Mouse (Mus musculus) activated CD4-positive, CD25-positive, alpha-beta regulatory T cell, adult 4 months (primary cell): Measurements from ENCODE around the gene Copb1. TPM values are rescaled to one million over a fixed set of nuclear protein-coding genes. Genes with fewer than 3 reads are reported as not detected.

Source experiments
- ATAC-seq: one replicate; pipeline ENCODE4 v1.8.0; 2017
- polyA plus RNA-seq, 2 experiments: library from polyadenylated mRNA; unstranded; fragments of 100-300 nt; shearing (Covaris generic); gene quantifications; one replicate each; pipeline ENCODE4 v1.2.1; 2017

Copb1 gene
- 100 to 1,000 TPM; 114 to 121 TPM for polyA plus RNA-seq

DNA sequence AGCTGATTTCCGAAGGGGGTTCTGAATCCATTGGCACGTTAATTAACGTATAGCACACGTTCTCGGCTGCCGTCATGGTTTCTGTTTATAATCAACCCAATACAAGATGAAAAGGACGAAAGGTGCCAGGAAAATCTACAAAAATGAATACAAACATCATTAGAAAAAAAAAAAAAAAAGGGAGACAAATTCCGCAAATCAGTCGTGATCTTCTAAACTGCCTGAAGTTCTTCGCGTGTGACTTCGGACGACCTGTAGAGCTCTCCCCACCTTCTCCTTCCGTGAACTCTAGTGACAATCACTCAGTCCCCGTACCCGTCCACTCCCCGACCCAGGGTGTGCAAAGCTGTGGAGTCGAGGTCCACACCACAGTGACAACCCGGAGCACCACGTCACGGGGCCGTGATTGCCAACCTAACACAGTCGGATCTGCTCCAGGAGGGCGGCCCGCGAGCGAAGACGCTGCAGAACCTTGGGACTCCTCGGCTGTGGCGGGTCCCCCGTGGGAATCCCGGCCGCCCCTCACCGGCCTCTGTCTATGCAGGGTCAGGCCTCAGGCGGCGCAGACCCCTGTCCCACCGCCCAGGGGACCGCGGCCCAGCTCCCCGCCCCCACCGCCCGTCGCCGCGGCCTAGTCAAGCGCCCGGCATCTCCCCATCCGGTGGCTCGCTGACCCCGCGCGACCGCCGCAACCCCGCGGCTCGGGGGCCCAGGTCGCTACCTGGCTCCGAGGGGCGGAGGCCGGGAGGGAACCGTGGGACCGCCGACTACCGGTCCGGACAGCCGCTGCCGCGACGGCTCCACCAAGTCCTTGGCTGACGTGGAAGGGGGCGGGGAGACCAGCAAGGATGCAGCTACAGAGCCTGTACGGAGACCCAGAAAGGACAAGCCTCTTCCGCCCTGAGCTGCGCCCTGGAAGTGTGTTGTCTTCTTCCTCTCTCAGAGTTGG is at the start of gene Copb1:
Gene Copb1 (minus strand): TSS at position 827 of the 949 bp plus-strand sequence.
- ATAC-seq: peak; percentile 97

DNA sequence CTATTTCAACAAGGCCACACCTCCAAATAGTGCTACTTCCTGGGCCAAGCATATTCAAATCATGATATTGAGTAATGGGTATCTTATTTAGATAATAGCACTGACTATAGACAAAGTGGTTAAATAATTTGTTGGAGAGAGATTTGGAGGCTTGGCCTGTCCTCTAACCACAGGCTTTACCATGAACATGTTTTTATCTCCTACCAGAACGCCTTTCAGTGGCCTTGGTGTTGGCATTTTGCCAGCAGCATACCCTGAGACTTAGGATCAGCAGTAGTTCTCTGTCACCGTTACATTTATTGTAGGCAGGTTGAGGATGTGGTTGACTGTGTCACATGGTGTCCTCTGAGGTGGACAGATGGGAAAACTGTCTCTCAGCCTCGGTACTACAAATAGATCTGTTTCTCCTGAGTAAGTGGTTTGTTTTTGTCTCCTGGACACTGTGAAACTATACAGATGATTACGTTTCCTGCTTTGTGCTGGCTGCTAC is 46.8 kb upstream of the Copb1 start:
- peak; percentile 86 for ATAC-seq

DNA sequence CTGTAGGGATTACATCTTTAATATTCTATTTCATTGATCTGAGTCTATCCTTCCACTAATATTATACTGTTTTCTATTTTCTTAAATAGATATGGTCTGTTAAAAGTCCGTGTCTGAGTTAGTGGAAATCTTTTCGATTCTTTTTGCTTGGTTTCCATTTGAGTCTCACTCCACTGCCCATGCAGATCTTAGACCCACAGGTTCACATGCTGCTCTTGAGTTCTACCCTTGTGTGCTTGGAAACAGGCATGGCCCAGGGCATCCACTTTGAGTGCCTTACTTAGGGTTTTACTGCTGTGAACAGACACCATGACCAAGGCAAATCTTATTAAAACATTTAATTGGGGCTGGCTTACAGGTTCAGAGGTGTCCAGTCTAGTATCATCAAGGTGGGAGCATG is 46.3 kb upstream of the Copb1 start:
- no peak for ATAC-seq

DNA sequence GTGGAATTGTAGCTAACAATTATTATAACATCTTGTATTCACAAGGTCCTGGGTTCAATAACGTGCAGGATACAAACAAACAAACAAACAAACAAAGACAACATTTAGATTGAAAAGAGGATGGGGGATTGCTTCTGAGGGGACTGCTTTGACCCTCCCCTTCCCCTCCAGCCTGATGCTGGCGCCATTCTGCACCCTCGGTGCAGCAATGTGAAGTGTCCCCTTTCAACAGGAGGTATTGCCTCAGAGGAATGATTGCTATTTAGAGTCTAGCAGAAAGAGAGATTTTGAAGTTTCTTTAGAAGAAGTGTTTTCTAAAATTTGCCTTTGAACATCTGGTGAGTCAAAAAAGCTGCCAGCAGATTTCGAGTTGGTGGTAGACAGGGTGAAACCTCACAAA is 44.7 kb upstream of the Copb1 start:
- ATAC-seq: no peak

DNA sequence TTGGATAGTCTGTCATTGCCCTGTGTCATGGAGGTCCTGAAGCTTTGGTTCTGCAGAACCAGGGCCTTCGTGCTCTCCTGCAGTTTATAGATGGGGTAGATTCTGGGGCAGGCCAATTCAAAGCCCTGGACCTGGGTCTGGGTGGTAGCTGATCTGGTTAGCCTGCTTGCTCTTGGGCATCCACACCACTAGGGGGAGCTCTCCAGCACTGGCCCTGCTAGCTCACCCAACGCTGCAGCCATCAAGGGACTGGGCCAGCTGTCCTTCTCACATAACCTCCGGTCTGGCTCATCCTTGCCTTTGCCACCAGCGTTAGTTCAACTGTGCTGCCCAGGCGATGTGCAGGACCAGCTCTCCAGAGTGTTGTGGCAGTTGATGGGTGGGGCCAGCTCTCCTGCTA is 40.2 kb upstream of the Copb1 start:
- no peak for ATAC-seq

DNA sequence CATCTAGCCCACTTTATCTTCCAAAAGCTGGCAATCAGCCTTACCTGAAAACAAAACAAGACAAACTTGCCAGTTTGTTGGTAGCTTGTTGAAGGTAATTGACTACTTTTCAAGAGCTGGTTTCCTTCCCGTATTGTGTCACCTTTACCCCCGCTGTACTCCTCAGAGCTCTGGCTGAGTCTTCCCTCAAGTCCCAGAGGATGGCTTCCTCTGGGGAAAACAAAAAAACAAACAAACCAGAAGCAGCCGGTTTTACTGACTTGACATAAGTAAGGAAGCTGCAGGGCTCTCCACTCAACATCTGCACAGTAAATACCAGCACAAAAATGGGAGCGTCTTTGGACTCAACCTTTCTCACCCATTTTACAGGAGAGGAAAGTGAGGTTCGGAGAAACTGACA is 39.4 kb upstream of the Copb1 start:
- no peak for ATAC-seq

DNA sequence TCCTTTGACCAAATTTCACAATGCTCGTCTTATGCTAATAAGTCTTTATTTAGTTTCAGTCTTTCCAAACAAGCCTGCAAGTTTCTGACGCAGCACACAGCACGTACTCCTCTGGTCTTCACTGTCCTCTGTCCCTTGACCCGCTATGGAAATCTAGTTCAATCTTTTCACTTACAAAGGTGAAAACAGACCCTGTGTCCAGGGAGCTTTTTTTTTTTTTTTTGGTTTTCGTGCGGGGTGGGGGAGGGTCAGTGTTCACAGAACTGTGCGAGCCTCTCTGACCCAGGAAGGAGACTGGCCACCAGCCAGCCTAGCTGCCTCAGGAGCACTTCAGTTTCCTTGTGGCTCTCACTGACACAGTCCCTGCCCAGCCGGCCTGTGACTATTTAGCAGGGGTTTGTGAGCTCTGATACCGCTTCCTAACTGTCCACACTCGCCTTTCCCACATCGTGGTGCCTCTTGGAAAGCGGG is 38.0 kb upstream of the Copb1 start:
- no peak for ATAC-seq

DNA sequence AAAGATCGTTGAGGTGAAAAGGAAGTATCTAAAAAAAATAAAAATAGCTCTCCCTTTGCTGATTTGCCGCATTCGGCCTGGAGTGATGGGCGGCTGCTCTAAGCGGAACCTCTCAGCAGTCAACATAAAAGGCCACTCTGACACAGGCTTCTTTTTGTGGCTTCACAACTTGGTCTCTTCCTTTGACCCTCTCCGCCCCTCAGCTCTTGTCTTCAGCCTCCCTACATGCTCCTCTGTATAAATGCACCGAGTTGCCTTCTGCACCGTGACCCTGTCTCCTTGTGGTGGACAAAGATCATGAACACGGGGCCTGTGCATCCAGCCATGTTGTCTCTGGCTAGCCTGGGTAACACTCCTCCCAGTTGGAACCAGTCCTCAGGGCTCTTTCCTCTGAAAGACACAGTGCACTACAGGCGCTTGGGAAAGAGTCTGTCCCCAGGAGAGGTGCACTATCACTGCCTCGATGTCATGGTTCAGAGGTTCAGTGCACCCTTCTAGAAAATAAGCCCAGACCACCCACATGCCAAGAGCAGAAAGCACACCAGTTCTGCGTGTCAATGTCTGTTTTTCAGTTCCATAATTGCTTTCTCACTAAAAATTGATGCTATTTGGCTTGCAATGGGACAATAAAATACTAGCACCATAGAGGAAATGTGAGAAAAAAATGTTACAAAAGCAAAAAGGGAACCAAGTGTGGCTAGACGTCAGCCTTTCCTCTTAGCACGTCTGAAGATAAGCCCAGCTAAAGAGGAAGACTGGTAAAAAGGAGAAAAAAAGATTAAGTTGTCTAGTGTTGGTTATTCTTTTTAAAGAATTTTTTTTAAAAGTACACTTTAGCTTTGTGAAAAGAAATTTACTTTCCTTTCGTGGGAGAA is 37.2 kb upstream of the Copb1 start:
- peak; percentile 47 for ATAC-seq

DNA sequence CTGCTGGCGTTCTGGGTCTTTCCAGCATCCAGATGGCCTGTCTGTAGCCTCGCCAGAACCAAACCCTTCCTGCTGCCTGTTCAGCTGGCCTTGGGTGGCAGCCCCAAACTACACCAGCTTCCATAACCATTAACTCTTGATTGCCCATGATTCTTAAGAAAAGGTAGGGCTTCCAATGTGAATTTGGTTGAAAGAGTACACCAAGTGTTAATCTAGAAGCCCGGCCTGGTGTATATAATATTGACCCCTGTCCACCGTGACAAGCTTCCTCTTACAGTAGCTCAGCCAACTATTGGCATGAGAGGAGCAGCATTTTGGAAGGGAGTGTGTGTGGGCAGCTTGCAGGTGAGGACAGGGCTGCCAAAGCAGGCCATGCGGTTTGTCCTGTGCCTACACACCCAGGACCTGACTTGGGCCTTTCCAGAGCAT is 35.6 kb upstream of the Copb1 start:
- ATAC-seq: no peak

DNA sequence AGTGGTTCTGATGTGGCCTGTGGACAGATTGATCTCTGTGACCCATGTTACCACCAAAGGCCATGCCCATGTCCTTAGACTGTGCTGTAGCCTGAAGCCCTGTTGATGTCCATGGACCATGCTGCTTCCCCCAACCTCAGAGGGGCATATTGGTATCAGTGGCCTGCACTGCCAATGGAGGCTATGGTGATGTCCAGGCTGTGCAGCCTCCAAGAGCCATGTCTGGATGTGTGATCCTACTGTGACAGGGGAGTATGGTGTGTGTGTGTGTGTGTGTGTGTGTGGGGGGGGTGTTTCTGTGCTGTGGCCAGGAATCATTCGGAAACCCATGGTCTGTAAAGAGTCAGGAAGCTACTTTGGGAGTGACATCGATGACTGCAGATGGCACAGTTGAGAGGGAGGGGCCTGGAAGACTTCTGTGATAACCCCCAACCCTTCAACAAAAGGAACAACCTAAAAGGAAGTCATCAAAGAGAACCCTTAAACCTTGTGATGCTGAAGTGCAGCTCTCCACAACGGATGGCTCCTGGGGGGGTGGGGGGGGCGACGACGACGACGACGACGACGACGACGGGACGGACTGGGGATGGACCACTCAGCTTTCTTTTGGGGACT is 29.9 kb upstream of the Copb1 start:
- no peak for ATAC-seq

DNA sequence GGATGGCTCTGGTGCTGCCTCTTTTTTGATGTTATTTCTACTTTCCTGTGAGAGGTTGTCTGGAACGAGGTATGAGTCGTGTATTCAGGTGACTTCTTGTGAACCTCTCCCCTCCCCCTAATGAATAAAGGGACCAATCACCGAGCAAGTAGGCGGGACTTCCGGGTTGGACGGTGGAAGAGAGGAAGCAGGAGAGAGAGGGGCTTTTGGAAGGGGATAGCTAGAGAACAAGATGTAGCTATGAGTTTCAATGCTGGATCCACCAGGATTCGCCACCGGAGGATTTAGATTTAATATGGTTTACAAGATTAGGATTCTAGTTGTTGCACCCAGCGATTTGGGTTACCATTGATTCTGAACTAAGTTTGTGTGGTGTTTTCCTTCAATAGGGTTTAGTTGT is 28.5 kb upstream of the Copb1 start:
- no peak for ATAC-seq

DNA sequence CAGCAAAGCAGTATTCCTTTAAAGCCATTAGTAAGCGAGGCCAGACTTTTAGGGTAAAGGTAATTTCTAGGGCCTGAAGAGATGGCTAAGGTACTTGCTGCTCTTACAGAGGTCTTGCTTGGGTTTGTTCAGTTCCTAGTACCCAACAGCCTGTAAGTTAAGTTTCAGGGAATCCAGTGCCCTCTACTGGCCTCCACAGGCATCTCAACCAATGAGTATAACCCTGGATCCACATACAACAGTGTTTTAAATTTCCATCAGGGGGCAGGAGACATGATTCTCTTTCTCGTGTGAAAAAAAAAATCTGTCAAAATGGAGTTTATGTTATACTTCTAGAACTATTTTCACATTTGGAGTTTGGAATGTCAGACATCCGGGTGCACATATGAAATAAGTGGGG is 27.2 kb upstream of the Copb1 start:
- ATAC-seq: peak; percentile 91

DNA sequence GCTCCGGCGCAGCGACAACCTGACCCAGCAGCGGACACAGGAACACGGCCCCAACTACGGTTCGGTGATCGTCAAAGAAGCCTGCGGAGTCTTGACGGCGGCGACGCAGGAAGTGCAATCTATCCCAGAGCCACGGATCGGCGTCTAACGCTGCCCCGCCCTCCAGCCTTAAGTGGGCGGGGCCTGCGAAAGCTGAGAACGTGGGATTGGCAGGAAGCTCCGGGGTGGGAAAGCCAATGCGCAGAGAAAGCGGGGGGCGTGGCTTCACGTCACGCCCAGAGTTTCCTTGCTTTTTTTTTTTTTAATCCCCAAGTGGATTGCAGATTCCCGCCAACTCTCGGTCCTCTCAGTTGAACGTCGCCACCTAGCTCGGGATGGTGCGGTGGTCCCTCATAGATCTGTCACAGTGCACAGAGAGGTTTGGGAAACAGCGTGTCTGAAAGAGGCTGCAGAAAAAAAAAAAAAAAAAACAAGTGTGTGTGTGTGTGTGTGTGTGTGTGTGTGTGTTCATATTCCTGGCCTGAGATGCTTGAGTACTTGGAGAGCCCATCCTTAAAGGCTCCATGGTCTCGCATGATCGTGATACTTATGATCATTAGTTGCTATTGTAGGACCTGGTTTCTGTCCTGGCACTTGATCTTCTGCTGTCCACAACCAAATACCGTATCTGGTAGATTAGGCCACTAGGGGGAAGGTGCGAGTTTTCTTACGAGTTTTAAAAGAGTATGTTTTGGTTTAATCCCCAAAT is 21.7 kb upstream of the Copb1 start, which contains the start of gene Psma1:
Gene Psma1 (minus strand): TSS at position 114 of the 748 bp plus-strand sequence.
- ATAC-seq: peak; percentile 82

DNA sequence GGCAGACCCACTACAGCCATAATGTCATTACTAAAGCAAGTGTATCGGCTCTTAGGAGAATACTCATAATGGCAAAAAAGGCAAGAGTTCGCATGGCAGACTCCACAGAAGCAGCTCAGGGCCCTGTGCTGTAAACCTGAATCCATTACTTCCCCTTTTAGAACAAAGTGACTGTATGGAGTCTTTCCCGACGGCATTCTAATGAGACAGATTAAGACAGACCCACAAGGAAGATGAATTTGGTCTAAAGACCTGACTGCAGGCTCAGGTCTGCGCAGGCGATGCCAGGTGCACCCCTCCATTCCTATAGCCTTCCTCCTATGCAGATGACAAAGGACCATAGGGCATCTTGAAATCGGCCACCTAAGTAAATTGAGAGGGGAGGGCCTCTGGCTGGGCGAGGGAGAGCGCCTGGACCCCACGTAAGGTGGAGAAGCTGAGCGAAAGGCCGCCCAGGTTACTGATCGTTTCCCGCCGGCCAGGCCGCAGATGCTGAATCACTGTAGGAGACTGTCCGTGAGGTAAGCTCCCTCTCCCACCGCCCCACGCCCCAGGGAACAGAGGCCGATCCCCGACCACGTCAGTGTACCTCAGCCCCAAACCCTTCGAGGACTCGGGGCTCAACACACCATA is 21.0 kb upstream of the Copb1 start:
- peak; percentile 42 for ATAC-seq

DNA sequence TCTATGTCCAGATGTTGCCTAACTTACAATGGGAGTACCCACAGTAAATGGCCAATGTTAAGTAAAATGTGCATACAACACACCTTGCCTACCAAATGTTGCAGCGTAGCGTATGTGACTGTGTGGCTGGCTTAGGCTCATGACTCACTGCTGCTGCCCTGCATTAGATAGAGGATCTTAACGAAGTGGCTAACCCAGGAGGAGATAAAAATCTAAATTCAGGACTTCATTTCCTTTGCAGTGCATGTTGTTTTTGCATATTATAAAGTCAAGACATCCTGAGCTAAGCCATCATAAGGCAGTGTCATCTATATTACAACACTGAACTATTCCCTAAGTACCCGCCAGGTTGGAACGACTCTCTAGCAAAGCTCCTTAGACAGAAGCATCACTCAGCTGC is 13.9 kb upstream of the Copb1 start:
- ATAC-seq: no peak

DNA sequence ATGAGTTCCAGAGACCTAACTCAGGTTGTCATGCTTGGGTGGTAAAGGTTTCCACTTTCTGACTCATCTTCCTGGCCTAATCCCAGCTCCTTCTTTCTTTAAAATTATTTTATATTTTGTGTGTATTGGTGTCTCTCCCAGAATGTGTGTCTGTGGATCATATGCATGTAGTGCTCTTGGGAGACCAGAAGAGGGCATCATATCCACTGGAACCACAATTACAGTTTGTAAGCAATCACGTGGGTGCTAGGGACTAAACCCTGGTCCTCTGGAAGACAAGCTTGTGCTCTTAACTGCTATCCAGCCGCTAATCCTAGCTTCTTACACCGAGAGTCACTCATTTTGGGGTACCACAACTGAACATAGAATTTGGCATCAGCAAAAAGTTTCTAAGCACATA is 2.8 kb downstream of the Copb1 start:
- no peak for ATAC-seq

DNA sequence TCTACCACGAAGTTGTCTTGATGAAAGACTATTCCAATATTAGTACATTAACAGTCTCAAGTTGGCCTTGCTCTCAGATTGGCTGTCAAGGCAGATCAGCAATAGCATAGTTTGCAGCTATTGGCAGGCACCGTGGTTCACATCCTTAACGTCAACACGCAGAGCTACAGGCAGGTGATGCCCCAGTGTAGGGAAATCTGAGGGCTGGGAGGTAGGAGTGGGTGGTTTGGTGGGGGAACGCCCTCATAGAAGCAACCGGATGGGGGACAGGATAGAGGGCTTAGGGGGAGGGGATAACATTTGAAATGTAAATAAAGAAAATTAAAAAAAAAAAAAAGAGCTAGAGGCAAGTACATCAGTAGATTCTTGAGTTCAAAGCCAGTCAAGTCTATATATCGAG is 20.5 kb downstream of the Copb1 start:
- peak; percentile 70 for ATAC-seq

DNA sequence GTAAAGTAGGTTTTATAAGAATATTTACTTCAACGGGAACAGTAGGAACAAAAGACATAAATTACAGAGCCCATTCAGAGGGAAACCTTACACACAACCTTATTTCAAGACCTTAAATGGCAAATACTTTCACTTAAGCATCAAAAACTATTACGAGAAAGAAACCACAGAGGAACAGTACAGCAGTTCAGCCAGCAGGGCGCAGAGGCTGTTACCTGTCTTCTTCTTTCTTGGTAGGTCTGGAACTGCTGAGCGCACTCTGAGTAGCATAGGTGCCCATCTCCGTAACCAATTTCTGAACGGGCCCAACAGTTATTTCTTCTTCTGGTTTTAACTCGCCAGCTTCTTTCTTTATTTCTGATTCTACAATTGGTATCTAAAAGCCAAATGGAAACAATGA is 21.5 kb downstream of the Copb1 start:
- peak; percentile 45 for ATAC-seq

DNA sequence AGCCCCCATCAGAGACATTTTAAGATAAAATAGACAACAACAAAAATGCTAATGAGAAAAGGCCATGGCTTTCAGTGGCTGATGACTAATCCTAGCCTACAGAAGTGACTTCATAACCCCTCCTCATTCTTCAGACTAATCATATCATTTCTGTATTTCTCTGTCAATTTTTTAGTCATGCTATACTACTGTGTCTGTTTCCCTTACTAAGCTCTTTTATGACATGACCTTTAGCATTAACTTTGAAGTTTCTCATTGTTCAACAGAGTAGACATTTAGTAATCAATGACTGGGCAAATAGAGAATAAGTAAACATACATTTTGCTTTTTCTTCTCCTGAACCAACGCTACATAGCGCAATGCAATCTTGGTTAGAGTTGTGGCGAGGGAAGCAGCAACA is 22.7 kb downstream of the Copb1 start:
- ATAC-seq: no peak

DNA sequence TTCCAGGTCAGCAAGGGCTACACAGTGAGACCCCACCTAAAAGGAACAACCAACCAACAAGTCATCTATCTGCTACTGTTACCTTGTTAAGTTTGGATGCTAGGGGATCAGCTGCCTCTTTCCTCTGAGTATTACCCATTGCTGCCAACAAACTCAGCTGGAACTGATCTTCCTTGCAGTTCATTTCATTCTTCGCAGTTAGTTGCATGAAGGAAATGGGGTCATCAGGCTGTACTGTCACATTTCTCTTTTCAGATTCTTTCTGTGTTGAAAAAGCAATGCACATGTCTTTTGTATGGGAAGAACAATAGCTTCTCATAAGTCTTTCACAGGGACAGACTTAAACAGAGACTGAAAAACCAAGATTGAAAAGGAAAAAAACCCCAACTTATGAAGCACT is 28.0 kb downstream of the Copb1 start:
- no peak for ATAC-seq

DNA sequence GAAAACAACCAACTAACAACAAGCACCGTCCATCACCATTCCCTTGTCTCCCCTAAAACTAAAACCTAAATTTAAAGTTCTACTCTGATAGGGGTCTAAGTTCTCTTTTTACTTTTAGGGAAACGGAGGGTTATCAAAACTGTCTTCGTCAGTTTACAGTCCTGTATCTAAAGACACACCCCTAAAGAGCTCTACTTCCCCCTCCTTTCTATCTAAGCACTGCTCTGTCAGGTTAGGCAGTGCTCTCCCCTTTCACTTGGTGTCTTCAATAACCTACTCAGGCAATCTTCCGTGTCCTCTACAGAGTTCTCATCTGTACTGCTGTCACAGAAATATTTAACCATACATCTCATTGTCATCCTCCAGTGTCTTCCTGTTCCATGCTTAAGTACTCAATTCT is 34.1 kb downstream of the Copb1 start:
- no peak for ATAC-seq
